Mouse (Mus musculus) thymus, adult 2 months (tissue): ENCODE data around the gene Blmh. TPM values are rescaled to one million over a fixed set of nuclear protein-coding genes. Genes with fewer than 3 reads are reported as not detected.
"Not testable (repeated sequence)": the region's sequence is repeated elsewhere in the genome, so short reads cannot be mapped to it uniquely, and the experiment has no call there.

ENCODE experiments used
- DNase-seq: peaks from one replicate; pipeline ENCODE4 v3.0.0; 2021
- H3K27ac ChIP-seq: fragments of 200-500 bp; 2 replicates; pipeline ENCODE4 v1.5.1; 2012; ENCODE audit warnings: low read length, control low read depth; ENCODE audit not compliant: control insufficient read depth, insufficient read depth
- H3K27me3 ChIP-seq: fragments of 200-500 bp; 2 replicates; pipeline ENCODE4 v1.6.1; 2012; ENCODE audit warnings: mild to moderate bottlenecking, low read length, moderate library complexity, mixed read lengths; ENCODE audit not compliant: control insufficient read depth, insufficient read depth
- H3K36me3 ChIP-seq: fragments of 200-500 bp; 2 replicates; pipeline ENCODE4 v1.6.1; 2012; ENCODE audit warnings: mild to moderate bottlenecking, low read length, moderate library complexity; ENCODE audit not compliant: control insufficient read depth, insufficient read depth
- H3K4me1 ChIP-seq: fragments of 200-500 bp; replicated peaks from 2 replicates; pipeline ENCODE4 v1.6.1; 2012; ENCODE audit warnings: low read length; ENCODE audit not compliant: control insufficient read depth, insufficient read depth
- H3K4me3 ChIP-seq: fragments of 200-500 bp; 2 replicates; pipeline ENCODE4 v1.5.1; 2012; ENCODE audit warnings: mild to moderate bottlenecking, low read length, control low read depth, moderate library complexity; ENCODE audit not compliant: control insufficient read depth, insufficient read depth
- CTCF ChIP-seq: fragments of 200-500 bp; IDR thresholded peaks from 2 replicates; pipeline ENCODE4 v1.5.1; 2012; ENCODE audit warnings: mild to moderate bottlenecking, control low read depth, low read length, moderate library complexity, borderline replicate concordance; ENCODE audit not compliant: control insufficient read depth, poor library complexity, insufficient read depth; ENCODE audit errors: extremely low read depth
- POLR2A ChIP-seq: fragments of 200-500 bp; IDR thresholded peaks from 2 replicates; pipeline ENCODE4 v1.6.1; 2012; ENCODE audit warnings: mild to moderate bottlenecking, low read length, control low read depth, moderate library complexity; ENCODE audit not compliant: control insufficient read depth, poor library complexity, insufficient read depth; ENCODE audit errors: extremely low read depth
- whole genome bisulfite sequencing: fragments of 180-500 bp; shearing (Covaris S2); methylation state at CpG from one replicate; pipeline ENCODE4 v1.1.7; 2018; 5-methylcytosine and 5-hydroxymethylcytosine counted together
- polyA plus RNA-seq: library from polyadenylated mRNA; depleted of rRNA; stranded (reverse); fragments of >200 nt; gene quantifications from 2 replicates; pipeline ENCODE4 v1.2.3, GENCODE M21; 2012

Gene Blmh
- polyA plus RNA-seq, 1 experiment, result 22.1 TPM

- no peaks in the 10 kb centered on the region for H3K36me3 ChIP-seq
- WGBS, result 85% methylated on average over 7 of the region's 7 CpGs
- no peaks in the 10 kb centered on the region for H3K4me1 ChIP-seq
- H3K4me3 ChIP-seq, result no peak overlapping the region
- H3K27me3 ChIP-seq, result no peaks in the 10 kb centered on the region
- no peak for DNase-seq
- TF ChIP-seq POLR2A (no peak), CTCF (no peak)
- H3K27ac ChIP-seq, result no peak overlapping the region
These were observed 10.2 kb upstream of the Blmh start for GRCm38 (mm10) chr11:76914366-76914765.

GRCm38 (mm10) chr11:76916539-76917229 lies 7.9 kb upstream of the Blmh start:
- Histone ChIP-seq H3K4me3 (no peak overlapping the region), H3K36me3 (no peaks in the 10 kb centered on the region), H3K4me1 (no peaks in the 10 kb centered on the region), H3K27ac (no peak overlapping the region), H3K27me3 (no peaks in the 10 kb centered on the region)
- WGBS, result 32% methylated on average over 13 of the region's 13 CpGs
- TF ChIP-seq CTCF, result no peak
- no peak for TF ChIP-seq POLR2A
- no peak for DNase-seq

GRCm38 (mm10) chr11:76917230-76917548 lies 7.4 kb upstream of the Blmh start:
- Histone ChIP-seq H3K4me3 (no peak overlapping the region), H3K27ac (no peak overlapping the region), H3K27me3 (no peaks in the 10 kb centered on the region), H3K36me3 (no peaks in the 10 kb centered on the region), H3K4me1 (no peaks in the 10 kb centered on the region)
- no peak for DNase-seq
- no peak for TF ChIP-seq CTCF
- TF ChIP-seq POLR2A, result no peak
- WGBS, result 88% methylated on average over 3 of the region's 3 CpGs

- no peak for TF ChIP-seq POLR2A
- TF ChIP-seq CTCF, result no peak
These were observed 4.0 kb upstream of the Blmh start for GRCm38 (mm10) chr11:76920607-76921006.

GRCm38 (mm10) chr11:76928586-76928985 lies 4.0 kb downstream of the Blmh start:
- H3K36me3 ChIP-seq, H3K4me3 ChIP-seq, H3K27ac ChIP-seq, H3K4me1 ChIP-seq, DNase-seq, H3K27me3 ChIP-seq: not testable (repeated sequence)
- 92% methylated on average over 8 of the region's 8 CpGs for WGBS

More at GRCm38 (mm10) chr11:76920607-76921006, 4.0 kb upstream of the Blmh start:
- no peaks in the 10 kb centered on the region for H3K36me3 ChIP-seq
- H3K4me3 ChIP-seq, result no peak overlapping the region
- H3K4me1 ChIP-seq, result no peaks in the 10 kb centered on the region
- DNase-seq, result no peak
- H3K27ac ChIP-seq, result no peak overlapping the region
- WGBS, result 59% methylated on average over 1 of the region's 1 CpGs
- no peaks in the 10 kb centered on the region for H3K27me3 ChIP-seq

GRCm38 (mm10) chr11:76933209-76933608 lies 8.6 kb downstream of the Blmh start:
- TF ChIP-seq POLR2A, result no peak
- TF ChIP-seq CTCF, result no peak
- peak; percentile 12 for DNase-seq
- Histone ChIP-seq H3K27ac (no peak overlapping the region), H3K4me3 (no peak overlapping the region), H3K4me1 (no peaks in the 10 kb centered on the region), H3K36me3 (no peaks in the 10 kb centered on the region), H3K27me3 (no peaks in the 10 kb centered on the region)
- 64% methylated on average over 3 of the region's 3 CpGs for WGBS

- no peak for DNase-seq
- Histone ChIP-seq H3K4me1 (no peaks in the 10 kb centered on the region), H3K36me3 (no peaks in the 10 kb centered on the region), H3K4me3 (no peak overlapping the region), H3K27me3 (no peaks in the 10 kb centered on the region), H3K27ac (no peak overlapping the region)
- TF ChIP-seq POLR2A, result no peak
- TF ChIP-seq CTCF, result no peak
- 64% methylated on average over 5 of the region's 5 CpGs for WGBS
These were observed 12.0 kb downstream of the Blmh start for GRCm38 (mm10) chr11:76936578-76936977.
